Mouse (Mus musculus) left cerebral cortex, adult 18-20 months (tissue): Measurements from ENCODE around the gene Rbm17. TPM values are rescaled to one million over a fixed set of nuclear protein-coding genes. Genes with fewer than 3 reads are reported as not detected.

Experiments
- DNase-seq, 2 experiments: peaks; one replicate each; pipeline ENCODE4 v3.0.0; 2021 to 2022; ENCODE audit warnings: low spot score in 2 of 2, mixed read lengths in 1 of 2
- total RNA-seq, 2 experiments: library from RNA; stranded (reverse); gene quantifications; 2 replicates each; pipeline ENCODE4 v1.2.3; 2021

Gene Rbm17
- total RNA-seq, 2 experiments from 2014 or later: 88.5 to 93.5 TPM

DNA sequence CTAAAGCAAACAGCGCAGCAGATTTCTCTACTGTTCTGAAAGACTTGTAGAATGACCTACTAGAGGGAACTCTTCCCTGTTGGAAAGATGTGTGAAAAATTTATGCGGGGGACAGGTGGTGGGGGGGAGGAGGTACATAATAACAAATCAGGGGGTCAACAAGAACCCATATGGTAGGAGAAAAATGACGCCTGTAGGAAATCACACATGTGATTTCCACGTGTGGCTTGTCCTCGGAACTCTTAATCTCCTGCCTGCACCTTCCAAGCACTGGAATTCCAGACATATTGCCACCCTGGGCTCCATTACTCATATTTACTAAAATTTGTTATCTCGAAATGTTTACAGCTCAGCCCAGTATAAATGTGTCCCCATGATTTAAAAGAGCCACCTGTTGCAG lies 2.2 kb downstream of the Rbm17 start:
- no peak for DNase-seq

- no peak for DNase-seq
These were observed 6.0 kb downstream of the Rbm17 start for GRCm38 (mm10) chr2:11597906-11598305.

GRCm38 (mm10) chr2:11596690-11597089 lies 7.3 kb downstream of the Rbm17 start:
- DNase-seq: no peak

DNA sequence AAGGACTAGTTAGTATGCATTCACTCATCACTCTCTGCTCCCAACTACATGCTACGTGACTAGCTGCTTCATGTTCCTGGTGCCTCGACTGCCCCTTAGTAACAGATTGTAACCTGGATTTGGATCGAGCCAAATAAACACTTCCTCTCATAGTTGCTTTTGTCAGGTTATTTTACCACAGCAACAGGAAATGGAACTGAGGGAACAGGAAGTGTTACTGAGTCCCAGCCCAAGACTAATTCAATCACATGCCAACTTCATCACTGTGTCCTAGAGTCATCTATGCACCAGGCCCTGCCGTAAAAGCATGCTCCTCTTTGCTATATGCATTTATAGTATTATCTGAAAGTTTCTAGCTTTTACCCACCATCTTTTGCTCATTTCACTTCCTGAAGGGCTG lies 16.0 kb downstream of the Rbm17 start:
- DNase-seq: no peak

- DNase-seq: no peak
These were observed 24.6 kb downstream of the Rbm17 start for GRCm38 (mm10) chr2:11579399-11579798.

DNA sequence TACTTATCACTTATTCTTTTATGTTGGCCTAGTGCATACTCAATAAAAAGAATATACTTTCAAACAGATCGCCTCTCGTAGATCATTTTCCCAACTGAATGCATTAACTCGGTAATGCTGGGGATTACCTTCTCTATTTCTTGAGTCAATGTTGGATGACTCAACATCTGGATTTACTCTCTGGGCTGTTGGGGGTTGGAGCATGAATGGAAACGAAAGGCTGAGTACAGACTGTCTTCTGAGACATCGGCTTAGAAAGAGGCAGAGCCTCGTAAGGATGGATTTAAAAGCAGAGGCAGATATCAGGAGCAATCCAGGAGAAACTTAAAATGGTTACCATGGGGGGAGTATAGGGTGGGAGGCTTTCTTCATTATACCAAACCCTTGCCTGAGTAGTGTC lies 25.8 kb downstream of the Rbm17 start:
- no peak for DNase-seq

GRCm38 (mm10) chr2:11573684-11574083 lies 30.3 kb downstream of the Rbm17 start:
- DNase-seq: no peak

DNA sequence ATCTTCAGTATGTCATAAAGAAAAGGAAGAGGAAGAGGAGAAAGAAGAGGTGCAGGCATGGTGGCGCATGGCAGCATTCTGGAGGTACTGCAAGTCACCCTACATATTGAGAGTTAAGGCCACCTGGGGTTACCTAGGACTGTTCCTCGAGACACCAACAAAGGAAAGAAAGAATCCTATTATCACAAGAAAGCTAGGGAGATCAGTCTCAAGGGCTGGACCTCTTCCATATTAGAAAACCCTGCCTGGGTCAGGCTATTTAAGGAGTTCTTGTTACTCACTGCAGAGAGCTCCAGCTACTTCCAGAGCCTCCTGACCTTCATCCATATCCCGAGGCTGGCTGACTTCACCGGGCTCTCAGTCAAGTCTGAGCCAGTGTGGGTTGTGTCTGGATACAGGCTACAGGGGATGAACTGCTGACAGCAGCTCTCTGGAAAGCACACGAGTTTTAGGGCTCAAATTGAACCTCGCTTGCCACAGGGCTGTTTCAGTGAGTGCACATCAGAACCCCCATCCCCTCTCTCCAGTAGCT lies 32.9 kb downstream of the Rbm17 start:
- DNase-seq: no peak

DNA sequence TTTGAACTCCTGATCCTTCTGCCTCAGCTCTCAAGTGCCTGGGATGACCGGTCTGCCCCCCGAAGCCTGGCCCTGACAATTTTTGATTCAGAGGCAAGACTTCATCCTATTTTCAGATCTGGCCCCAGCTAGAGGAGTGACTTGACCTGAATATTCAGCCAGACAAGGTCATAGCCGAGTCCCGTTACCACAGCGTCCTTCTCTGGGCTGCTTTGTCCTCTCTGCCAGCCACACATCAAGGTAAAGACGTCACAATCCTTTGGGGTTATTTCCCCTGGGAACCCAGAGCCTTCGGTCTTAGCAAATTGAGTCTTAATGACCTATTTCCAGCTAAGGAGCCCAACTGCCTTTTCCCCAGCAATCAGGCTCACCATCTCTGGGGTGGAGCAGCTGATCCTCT lies 35.5 kb downstream of the Rbm17 start:
- no peak for DNase-seq

GRCm38 (mm10) chr2:11567781-11568362 lies 36.1 kb downstream of the Rbm17 start:
- DNase-seq: peak in 1 of 2 experiments; percentile 31

DNA sequence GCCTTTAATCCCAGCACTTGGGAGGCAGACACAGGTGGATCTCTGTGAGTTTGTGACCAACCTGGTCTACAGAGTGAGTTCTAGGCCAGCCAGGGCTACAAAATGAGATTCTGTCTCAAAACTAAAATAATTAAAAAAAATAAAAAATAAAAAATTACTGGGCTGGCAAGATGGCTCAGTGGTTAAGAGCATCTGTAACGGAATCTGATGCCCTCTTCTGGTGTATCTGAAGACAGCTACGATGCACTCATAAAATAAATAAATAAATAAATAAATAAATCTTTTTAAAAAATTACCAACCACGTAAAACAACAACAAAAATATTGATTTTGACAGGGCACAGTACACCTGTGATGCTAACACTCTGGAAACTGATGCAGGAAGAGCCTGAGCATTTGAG lies 37.1 kb downstream of the Rbm17 start:
- no peak for DNase-seq

- no peak for DNase-seq
These were observed 37.7 kb downstream of the Rbm17 start for GRCm38 (mm10) chr2:11566241-11566640.

DNA sequence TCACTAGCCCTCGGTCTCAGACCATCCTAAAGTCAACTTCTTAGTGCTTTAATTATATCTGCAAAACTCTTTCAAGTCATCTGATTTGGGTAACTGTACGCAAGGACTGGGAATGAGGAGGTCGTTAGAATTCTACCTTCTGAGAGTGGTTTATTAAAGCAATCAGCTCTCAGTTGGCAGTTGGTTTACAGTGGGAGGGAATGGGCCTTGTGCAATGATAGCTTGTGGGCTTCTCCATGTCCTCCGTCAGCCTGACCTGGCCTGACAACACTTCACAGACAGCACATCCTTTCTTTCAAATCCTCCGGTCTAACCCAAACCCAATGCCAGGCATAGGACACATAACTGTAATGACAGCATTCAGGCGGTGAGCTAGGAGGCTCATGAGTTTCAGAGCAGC lies 39.2 kb downstream of the Rbm17 start:
- no peak for DNase-seq

DNA sequence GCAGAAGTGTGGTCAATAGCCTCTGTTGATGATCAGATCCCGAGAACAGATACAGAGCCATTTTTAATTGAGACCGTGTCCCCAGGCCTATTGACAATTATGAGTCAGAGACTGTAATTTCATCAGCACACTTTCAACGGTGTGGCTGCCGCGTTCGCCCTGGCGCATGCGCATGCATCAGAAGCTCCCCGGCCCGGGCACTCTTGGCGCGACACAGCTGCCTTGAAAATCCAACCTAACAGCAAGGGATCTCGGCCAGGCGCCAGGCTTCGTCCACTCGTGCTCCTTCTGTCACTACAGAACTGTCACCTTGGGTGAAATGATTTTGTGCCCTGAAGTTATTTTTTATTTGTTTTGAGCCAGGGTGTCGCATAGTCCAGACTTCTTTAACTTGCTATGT lies 40.7 kb downstream of the Rbm17 start:
- DNase-seq: no peak

DNA sequence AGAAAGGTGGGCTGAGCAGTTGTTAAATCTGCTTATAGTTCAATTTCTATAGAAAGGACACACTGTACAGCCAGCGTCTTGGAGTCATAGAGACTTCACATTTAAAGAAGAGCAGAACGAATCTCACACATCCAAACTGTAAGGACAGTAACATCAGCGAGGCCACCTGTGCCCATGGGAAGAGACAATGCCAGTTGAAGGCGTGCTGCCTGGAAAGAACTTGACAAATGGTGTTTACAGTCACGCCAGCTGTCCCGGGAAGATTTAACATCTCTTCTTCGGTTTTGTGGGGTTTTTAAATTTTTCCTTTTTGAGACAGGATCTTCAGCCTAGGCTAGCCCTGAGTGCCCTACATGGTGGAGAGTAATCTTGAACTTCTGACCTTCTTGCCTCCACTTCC lies 45.3 kb downstream of the Rbm17 start:
- no peak for DNase-seq

GRCm38 (mm10) chr2:11557244-11557643 lies 46.7 kb downstream of the Rbm17 start:
- DNase-seq: no peak

DNA sequence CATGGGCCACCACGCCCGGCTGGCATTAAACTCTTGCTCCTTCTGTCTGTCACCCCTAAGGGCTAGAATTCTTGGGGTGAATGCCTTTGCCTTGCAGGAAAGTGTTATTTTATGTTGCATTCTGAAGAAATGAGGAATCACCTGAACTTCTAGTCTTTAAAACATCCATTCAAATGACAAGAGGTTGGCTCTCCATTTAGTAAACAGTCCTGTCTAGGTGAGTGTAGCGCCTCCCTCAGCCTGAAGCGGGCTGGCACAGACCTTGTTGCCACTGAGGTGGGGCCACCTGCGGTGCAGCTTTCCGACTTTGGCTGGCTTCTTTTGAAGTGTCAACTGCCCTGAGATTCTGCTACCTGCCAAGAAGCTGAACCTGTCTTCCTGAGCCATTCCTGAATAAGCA lies 48.6 kb downstream of the Rbm17 start:
- DNase-seq: no peak

- DNase-seq: peak; percentile 52 to 78
These were observed 50.2 kb downstream of the Rbm17 start, which contains the start of gene Pfkfb3 for GRCm38 (mm10) chr2:11553471-11554400. Gene Pfkfb3, minus strand, starts transcription at chr2:11554077.

- peak in 1 of 2 experiments; percentile 50 for DNase-seq
These were observed 50.9 kb downstream of the Rbm17 start for GRCm38 (mm10) chr2:11552966-11553451.

DNA sequence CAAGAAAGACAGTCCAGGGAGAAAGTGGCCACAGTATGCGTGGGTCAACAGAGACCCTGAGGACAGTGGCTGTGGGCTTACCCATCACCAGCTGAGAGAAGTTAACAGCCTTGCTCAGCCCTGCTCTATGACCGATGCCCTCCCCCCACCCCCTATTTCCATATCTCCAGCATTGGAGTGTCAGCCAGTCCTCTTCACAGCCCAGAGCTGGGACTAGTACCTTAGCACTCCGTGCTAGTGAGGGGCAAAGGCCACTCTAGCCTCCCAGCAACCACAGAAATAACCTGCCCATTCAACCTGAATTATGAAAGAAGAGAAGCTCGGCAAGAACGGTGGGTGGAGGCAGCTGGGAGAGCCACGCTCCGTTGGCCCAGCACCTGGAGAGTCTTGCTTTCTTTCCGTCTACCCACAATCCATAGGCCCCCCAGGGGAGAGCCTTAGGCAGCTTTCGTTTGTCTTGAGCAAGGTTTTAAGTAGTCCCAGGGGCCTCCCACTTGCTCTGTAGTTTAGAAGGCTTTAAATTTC lies 51.6 kb downstream of the Rbm17 start:
- DNase-seq: no peak

DNA sequence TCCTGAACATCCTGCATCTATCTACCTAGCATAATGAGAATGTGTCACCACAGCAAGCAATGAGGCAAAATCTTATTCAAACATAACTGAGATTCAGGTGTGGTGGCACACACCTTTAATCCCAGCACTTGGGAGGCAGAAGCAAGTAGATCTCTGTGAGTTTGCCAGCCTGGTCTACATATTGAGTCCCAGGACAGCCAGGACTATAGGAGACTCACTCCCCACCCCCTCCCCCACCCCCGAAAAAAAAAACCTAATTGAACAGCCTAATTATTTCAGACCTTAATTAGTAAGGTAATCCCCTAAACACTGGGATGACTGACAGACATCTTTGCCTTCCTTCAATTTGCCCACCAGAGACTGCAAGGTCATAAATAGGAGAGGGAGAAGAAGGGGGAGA lies 52.2 kb downstream of the Rbm17 start:
- no peak for DNase-seq

- DNase-seq: no peak
These were observed 55.4 kb downstream of the Rbm17 start for GRCm38 (mm10) chr2:11548508-11548907.
